Mouse (Mus musculus) adrenal gland, adult 18-20 months (tissue): ENCODE measurements around the gene Cfap54. TPM values are rescaled to one million over a fixed set of nuclear protein-coding genes. Genes with fewer than 3 reads are reported as not detected.

Experiments
- DNase-seq, 2 experiments: peaks; one replicate each; pipeline ENCODE4 v3.0.0; 2021 to 2022; ENCODE audit warnings: low spot score in 2 of 2
- total RNA-seq, 2 experiments: library from RNA; stranded (reverse); gene quantifications; 1 replicate in 1 of 2; 2 replicates in 1 of 2; pipeline ENCODE4 v1.2.3; 2021

Cfap54 gene
- total RNA-seq, 2 experiments from 2014 or later = 6.2 to 8.4 TPM

- no peak for DNase-seq
Observed at GRCm38 (mm10) chr10:93063576-93063975, 17.8 kb downstream of the Cfap54 start.

- DNase-seq = no peak
Observed at GRCm38 (mm10) chr10:93062395-93062794, 19.0 kb downstream of the Cfap54 start.

- DNase-seq = no peak
Observed at GRCm38 (mm10) chr10:93053867-93054266, 27.6 kb downstream of the Cfap54 start.

GRCm38 (mm10) chr10:93053315-93053714 lies 28.1 kb downstream of the Cfap54 start:
- no peak for DNase-seq

- DNase-seq = peak; percentile 76 to 78
Observed at GRCm38 (mm10) chr10:93051016-93051726, 30.2 kb downstream of the Cfap54 start.

GRCm38 (mm10) chr10:93050571-93050970 lies 30.8 kb downstream of the Cfap54 start:
- DNase-seq = no peak

GRCm38 (mm10) chr10:93043195-93043594 lies 38.2 kb downstream of the Cfap54 start:
- no peak for DNase-seq

GRCm38 (mm10) chr10:93041850-93042249 lies 39.6 kb downstream of the Cfap54 start:
- DNase-seq = no peak

GRCm38 (mm10) chr10:93041392-93041791 lies 40.0 kb downstream of the Cfap54 start:
- DNase-seq = no peak

GRCm38 (mm10) chr10:93036532-93036931 lies 44.9 kb downstream of the Cfap54 start:
- DNase-seq = no peak

GRCm38 (mm10) chr10:93035489-93035888 lies 45.9 kb downstream of the Cfap54 start:
- no peak for DNase-seq

GRCm38 (mm10) chr10:93023295-93023694 lies 58.1 kb downstream of the Cfap54 start:
- DNase-seq = no peak

GRCm38 (mm10) chr10:93014059-93014795 lies 67.2 kb downstream of the Cfap54 start:
- DNase-seq = peak; percentile 50 to 54

GRCm38 (mm10) chr10:93011085-93011484 lies 70.3 kb downstream of the Cfap54 start:
- DNase-seq = no peak

GRCm38 (mm10) chr10:93006970-93007369 lies 74.4 kb downstream of the Cfap54 start:
- DNase-seq = no peak

- no peak for DNase-seq
Observed at GRCm38 (mm10) chr10:93006405-93006804, 75.0 kb downstream of the Cfap54 start.

GRCm38 (mm10) chr10:92998536-92998935 lies 82.9 kb downstream of the Cfap54 start:
- no peak for DNase-seq

- no peak for DNase-seq
Observed at GRCm38 (mm10) chr10:92995186-92995585, 86.2 kb downstream of the Cfap54 start.

GRCm38 (mm10) chr10:92994340-92994739 lies 87.1 kb downstream of the Cfap54 start:
- no peak for DNase-seq

GRCm38 (mm10) chr10:92992526-92992925 lies 88.9 kb downstream of the Cfap54 start:
- no peak for DNase-seq

GRCm38 (mm10) chr10:92990576-92990975 lies 90.8 kb downstream of the Cfap54 start:
- DNase-seq = no peak

- no peak for DNase-seq
Observed at GRCm38 (mm10) chr10:92965134-92965533, 116.3 kb downstream of the Cfap54 start.
